Mouse (Mus musculus) erythroblast, embryonic 14.5 days (primary cell): ENCODE measurements around the gene Cacna1s. TPM values are rescaled to one million over a fixed set of nuclear protein-coding genes. Genes with fewer than 3 reads are reported as not detected.
A peak's percentile ranks its signal among the peaks of the same experiment; 100 is the strongest.

Experiments
- H3K27me3 ChIP-seq: 2 replicates; pipeline ENCODE4 v1.6.1; 2012; ENCODE audit warnings: inconsistent platforms; ENCODE audit not compliant: control insufficient read depth
- H3K36me3 ChIP-seq: 2 replicates; pipeline ENCODE4 v1.6.1; 2012; ENCODE audit warnings: mild to moderate bottlenecking, inconsistent platforms; ENCODE audit not compliant: control insufficient read depth
- H3K4me1 ChIP-seq: 2 replicates; pipeline ENCODE4 v1.6.1; 2012; ENCODE audit warnings: inconsistent platforms; ENCODE audit not compliant: control insufficient read depth
- H3K4me3 ChIP-seq: replicated peaks from 2 replicates; pipeline ENCODE3; 2012; ENCODE audit warnings: moderate library complexity, mild to moderate bottlenecking, inconsistent platforms
- H3K9me3 ChIP-seq: 2 replicates; pipeline ENCODE4 v1.6.1; 2012; ENCODE audit warnings: low read length, inconsistent platforms, mixed read lengths; ENCODE audit not compliant: control insufficient read depth
- GATA1 ChIP-seq: IDR thresholded peaks from 2 replicates; pipeline ENCODE4 v1.6.1; 2012; ENCODE audit warnings: low read length, inconsistent platforms, mixed read lengths
- TAL1 ChIP-seq: IDR thresholded peaks from 3 replicates; pipeline ENCODE4 v1.6.1; 2012; ENCODE audit warnings: low read length, inconsistent platforms, mixed read lengths
- polyA plus RNA-seq: library from polyadenylated mRNA; stranded (reverse); fragments of >175 nt; gene quantifications from 2 replicates; pipeline ENCODE4 v1.2.3, GENCODE M21; 2012

Cacna1s gene
- polyA plus RNA-seq, 1 experiment, result not detected

- Histone ChIP-seq H3K36me3 (no peaks in the 10 kb centered on the region), H3K9me3 (no peaks in the 10 kb centered on the region), H3K4me1 (peaks cover 47% of the 10 kb centered on the region), H3K27me3 (peaks cover 33% of the 10 kb centered on the region), H3K4me3 (no peak overlapping the region)
- TF ChIP-seq GATA1 (no peak), TAL1 (no peak)
Measured at GRCm38 (mm10) chr1:136130107-136130506, 77.6 kb downstream of the Cacna1s start.

DNA sequence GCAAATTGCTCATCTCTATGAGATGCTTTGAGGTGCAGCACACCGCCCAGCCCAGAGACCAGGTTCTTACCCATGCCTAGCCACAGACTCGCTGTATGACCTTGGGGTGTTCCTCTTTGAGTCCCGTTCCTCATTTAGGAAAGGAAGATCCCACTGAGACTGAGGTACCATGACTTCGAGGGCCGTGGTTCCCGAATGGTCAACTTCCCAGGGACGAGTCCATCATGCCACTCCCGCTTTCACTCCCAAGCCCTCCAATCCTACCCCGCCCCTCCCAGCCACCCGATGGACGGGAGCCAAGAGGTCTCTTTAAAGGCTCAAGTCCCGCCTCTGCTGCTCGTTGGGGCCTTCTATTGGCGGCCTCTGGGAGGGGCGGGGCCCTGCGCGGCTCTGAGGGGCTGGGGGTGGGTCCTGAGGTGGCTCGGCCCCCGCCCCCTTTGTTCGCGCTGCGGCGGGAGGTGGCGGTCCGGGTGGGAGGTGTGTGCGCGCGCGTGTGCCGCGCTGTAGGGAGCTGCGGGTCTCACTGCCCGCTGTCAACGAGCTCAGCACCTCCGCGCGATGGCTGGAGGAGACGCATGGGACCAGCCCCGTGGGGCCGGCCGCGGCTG lies 78.5 kb downstream of the Cacna1s start, which contains the start of gene Kif21b:
Gene Kif21b (plus strand): TSS at position 439 of the 608 bp plus-strand sequence.
- TF ChIP-seq TAL1, result no peak
- no peak for TF ChIP-seq GATA1
- Histone ChIP-seq H3K27me3 (peaks cover 33% of the 10 kb centered on the region), H3K36me3 (no peaks in the 10 kb centered on the region), H3K9me3 (no peaks in the 10 kb centered on the region), H3K4me3 (peak within 1 kb of the TSS; percentile 71), H3K4me1 (peaks cover 57% of the 10 kb centered on the region)

DNA sequence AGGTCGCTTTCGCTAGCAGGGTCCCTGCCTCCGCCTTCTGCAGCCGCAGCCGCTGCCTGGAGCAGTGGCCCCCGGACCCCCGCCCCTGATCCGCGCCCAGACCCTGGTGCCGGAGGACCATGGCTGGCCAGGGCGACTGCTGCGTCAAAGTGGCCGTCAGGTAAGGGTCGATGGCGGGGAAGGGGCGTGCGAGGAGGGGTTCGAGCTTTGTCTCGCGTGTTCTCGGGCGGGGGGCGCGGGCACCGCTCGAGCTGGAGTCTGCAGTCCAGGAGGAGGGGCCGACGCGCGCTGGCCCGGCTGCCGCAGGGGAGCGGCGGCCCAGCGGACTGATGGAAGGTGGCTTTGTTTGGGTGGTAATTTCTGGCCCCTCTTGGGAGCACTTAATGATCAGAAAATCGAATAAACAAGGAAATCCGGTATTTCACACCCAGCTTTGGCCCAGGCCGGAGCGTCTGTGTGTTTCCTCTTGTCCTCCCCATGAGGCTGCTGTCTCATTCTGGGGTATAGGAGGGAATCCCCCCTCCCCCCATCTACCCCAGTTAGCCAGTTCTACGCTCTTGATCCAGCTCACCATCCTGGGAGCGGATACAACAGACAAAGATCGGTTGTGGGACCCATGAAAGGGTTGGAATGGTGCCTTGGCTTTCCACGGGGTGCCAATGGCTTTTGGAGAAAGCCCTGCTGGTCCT lies 79.2 kb downstream of the Cacna1s start:
- Histone ChIP-seq H3K36me3 (no peaks in the 10 kb centered on the region), H3K9me3 (no peaks in the 10 kb centered on the region), H3K4me1 (peaks cover 64% of the 10 kb centered on the region), H3K4me3 (peak overlapping the region; percentile 71), H3K27me3 (peaks cover 33% of the 10 kb centered on the region)
- TF ChIP-seq GATA1 (no peak), TAL1 (no peak)

DNA sequence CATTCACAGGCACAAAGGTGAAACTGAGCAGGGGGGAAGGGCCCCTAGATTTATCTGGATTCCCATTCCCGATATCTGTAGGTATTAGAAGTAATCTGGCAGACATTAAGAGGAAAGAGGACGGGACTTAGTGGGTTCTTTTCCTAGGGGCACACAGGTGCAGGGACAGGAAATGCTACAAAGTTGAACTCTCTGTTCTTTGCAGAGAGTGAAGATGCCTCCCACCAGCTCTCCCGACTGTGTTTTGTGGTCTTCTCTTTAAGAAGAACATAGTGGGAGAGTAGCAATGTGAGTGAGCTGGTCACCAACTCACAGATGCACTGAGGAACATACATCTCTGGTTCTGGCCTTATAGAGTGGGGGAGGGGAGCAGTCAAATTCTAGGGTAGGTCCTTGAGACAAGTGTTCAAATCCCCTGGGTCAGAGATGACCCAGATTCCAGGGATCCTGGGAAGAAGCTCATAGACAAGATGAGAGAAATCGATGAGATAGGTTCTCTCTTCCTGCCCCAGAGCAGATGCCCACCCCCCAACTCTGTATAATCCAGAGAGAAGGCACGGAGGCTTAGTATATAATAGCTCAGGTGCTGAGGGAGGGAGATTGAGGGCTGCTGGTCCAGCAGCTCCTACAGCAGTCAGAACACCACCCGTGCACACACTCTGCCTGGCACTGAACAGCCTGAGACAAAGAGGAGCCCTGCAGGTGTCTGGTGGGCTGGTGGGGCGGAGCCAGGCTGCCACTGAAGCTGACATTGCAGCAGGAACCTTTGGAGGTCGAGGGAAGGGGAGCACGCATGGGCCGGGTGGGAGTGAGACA lies 80.0 kb downstream of the Cacna1s start:
- peaks cover 72% of the 10 kb centered on the region for H3K4me1 ChIP-seq
- no peaks in the 10 kb centered on the region for H3K36me3 ChIP-seq
- H3K27me3 ChIP-seq, result peaks cover 33% of the 10 kb centered on the region
- no peak overlapping the region for H3K4me3 ChIP-seq
- TF ChIP-seq TAL1 (no peak), GATA1 (no peak)
- no peaks in the 10 kb centered on the region for H3K9me3 ChIP-seq

DNA sequence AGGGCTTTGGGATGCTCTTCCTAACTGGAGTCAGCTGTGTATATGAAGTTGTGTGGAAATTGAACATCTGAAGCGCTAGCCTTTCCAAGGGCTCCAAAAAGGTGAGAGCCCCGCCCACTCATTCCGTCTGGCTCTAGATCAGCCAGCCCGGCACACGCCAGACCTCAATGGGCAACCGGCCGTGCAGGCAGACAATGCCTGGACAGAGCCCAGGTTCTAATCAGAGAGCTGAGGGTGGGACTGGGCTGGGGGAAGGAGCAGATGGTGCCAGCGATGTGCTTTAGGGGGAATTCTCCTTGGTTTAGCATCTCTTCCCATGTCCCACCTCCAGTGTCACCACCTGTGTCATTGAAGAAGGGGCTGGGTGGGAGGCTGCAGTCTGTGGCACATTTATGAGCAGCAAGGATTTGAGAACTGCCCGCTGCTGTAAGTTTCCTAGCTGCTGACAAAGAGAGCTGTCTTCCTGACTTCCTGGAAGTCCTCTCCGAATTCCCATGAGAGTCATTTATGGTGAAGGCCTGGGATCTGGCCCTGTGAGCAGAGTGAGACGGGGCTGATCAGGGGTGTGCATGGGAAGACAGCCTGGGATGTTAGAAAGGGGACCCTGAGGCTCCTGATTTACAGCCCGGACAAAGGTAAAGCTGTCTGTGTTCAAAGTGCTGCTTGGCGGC lies 81.2 kb downstream of the Cacna1s start:
- TF ChIP-seq GATA1 (no peak), TAL1 (no peak)
- Histone ChIP-seq H3K36me3 (no peaks in the 10 kb centered on the region), H3K27me3 (peaks cover 33% of the 10 kb centered on the region), H3K9me3 (no peaks in the 10 kb centered on the region), H3K4me3 (no peak overlapping the region), H3K4me1 (peaks cover 82% of the 10 kb centered on the region)

DNA sequence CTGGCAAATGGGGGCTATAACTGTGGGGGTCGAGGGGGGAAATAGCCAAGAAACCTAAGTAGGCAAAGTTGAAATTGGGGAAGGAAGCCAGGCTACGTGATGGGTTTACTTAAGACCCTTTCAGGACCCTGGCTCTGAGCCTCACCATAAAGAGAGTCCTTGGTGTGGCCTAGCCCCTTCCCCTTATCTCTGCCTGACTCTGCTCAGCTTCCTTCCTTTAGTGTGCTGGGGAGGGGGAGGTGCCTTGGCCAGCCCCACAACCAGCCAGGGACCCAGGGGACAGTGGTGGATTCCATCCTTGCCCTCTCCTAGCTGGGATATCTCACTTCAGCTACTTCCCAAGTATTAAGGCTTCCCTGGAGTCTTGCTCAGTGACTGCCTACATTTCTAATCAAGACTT lies 82.0 kb downstream of the Cacna1s start:
- TF ChIP-seq GATA1 (no peak), TAL1 (no peak)
- Histone ChIP-seq H3K4me1 (peaks cover 90% of the 10 kb centered on the region), H3K4me3 (no peak overlapping the region), H3K27me3 (peaks cover 27% of the 10 kb centered on the region), H3K9me3 (no peaks in the 10 kb centered on the region), H3K36me3 (no peaks in the 10 kb centered on the region)

DNA sequence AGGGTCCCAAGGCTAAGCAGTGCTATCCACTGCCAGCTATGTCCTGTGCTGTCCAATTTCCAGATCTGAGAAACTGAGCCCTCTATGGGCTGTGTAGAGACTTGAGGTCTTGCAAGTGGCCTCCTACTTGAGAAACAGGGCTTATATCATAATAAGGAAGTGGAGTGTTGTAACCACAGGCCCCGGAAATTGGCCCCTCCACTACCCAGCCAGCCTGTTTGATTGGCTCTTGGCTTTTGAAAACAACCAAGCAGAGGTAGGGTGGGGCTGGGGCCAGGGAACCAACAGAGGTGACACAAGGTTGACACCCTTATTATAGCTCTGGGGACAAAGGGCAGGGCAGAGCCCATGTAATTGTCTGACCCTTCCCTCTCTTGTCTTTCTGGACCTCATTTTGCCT lies 82.5 kb downstream of the Cacna1s start:
- TF ChIP-seq TAL1, result no peak
- no peak for TF ChIP-seq GATA1
- no peaks in the 10 kb centered on the region for H3K36me3 ChIP-seq
- peaks cover 26% of the 10 kb centered on the region for H3K27me3 ChIP-seq
- H3K4me1 ChIP-seq, result peaks cover 95% of the 10 kb centered on the region
- no peaks in the 10 kb centered on the region for H3K9me3 ChIP-seq
- H3K4me3 ChIP-seq, result no peak overlapping the region

- TF ChIP-seq GATA1 (no peak), TAL1 (no peak)
- Histone ChIP-seq H3K4me1 (peaks cover 98% of the 10 kb centered on the region), H3K4me3 (no peak overlapping the region), H3K27me3 (peaks cover 19% of the 10 kb centered on the region), H3K9me3 (no peaks in the 10 kb centered on the region), H3K36me3 (no peaks in the 10 kb centered on the region)
Measured at GRCm38 (mm10) chr1:136135777-136136444, 83.4 kb downstream of the Cacna1s start.
